Mouse (Mus musculus): Measurements from ENCODE around the gene Vwde.

GRCm38 (mm10) chr6:13137255-13137654 lies 87.5 kb downstream of the Vwde start:
- TF ChIP-seq CTCF (IDR thresholded peaks at IDR 0.05; ENCODE audit: extremely low read depth, insufficient read depth, low read length) (no peak), POLR2A (IDR thresholded peaks at IDR 0.05; ENCODE audit: extremely low read depth, insufficient read depth, low read length) (no peak)

Measured in cortical plate, adult 2 months (tissue).